Mouse (Mus musculus) CD8-positive naive resting alpha-beta T cell, adult 2 months (primary cell): Measurements from ENCODE around the gene Gm1113.

Experiments used
- DNase-seq, 2 experiments: peaks; one replicate each; pipeline ENCODE4 v3.0.0; 2022; ENCODE audit warnings: low read depth in 2 of 2, low spot score in 2 of 2

Gene Gm1113

DNA sequence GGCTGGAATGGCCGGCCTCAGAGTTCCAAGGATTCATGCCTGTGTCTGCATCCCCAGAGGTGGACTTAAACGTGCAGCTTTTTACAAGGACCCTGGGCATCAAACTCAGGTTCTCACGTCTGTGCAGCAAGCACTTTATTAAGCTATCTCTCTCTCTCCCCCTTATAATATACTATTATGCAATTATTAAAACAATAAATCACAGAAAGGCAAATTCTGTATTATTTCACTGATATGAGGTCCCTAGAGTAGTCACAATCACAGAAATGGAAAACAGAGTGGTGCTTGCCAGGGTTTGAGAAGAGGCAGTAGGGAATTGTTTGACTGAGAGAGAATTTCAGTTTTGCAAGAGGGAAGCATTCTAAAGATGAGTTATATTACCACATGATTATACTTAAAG lies 11.1 kb upstream of the Gm1113 start:
- DNase-seq: no peak

DNA sequence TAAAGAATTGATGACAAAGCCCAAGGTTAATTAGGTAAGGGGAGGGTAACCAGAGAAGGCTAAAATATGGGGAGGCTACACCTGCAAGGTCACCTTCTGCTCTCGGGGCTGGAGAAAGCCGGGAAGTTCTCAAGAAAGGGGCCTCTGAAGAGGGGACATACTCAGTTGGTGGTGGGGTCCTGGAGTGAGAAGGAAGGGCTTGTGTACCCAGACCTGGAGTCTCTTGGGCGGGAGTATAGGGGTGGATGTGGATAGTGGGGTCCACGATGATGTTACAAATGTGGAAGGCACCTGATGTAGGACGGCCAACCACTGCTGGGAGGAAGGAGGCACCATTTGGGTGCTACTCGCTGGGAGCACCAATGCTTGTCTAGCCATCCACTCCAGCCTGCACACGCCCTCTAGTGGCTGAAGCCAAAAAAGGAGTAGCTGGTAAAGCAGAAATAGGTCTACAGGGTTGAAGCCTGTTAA lies 5.9 kb upstream of the Gm1113 start:
- peak; percentile 46 to 50 for DNase-seq

DNA sequence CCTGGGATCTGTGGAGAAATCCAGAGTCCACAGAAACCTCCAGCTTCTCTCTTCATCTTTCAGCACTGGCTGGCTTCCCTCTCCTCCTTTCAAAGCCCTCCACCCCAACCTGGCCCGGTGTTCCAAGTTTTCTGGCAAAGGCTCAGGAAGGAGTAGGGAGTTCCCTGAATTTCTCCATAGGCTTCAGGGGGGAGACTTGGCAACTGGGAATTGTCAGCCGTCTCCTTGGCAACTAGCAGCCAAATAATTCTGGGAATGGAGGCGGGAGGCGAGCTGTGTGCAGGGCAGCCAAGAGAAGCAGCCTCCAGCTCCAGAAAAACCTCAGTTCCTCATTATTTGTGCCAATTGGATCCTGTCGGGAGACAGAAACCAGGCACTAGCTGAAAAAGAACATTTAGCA lies 5.5 kb upstream of the Gm1113 start:
- no peak for DNase-seq

DNA sequence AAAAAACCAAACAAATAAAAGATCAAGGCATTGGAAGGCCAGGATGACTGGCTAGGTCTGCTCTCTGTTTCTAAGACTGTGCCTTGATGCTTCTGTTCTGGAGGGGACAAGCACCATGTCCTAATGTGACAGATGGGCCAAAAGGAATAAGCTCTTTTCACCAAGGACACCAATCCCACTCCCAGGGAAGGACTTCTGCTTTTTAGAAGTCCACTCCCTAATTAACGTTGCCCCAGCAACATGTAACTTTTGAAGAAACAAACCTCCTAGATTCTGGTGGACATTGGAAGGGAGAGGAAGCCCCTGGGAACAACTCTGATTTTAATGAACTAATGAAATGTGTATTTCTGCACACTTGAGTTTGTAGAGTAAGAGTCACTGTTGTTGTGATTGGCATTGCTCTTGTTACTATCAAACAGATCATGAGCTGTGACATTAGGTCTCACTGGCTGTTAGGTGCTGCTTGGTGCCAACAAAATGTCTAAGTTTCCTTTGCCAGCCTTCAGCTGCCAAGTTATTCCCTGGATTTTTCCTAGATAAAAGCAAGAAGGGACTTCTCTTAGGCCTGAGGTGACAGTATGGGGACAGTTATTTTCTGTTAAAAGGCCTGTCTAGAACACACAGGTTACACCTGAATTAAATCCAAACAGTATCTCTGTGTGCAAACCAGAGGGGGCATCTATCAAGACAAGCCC lies 4.9 kb upstream of the Gm1113 start:
- DNase-seq: no peak

DNA sequence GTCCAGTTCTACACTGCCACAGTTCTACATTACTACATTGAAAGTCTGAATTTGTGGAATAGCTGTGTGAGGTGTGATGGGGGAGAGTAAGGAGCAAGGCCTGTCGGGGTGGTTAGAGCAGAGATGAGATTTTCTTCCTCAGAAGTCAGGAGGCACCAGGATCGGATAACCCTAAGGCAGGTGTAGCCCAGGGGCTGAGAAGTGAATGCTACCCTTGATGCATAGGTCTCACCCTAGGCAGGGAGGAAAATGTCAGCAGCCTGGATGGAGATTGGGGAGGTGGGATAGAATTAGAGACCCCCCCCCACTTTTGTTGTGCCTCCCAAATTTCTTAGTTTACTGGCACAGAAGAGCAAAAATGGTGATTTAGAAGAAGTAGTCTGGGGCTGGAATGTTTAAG lies 4.2 kb upstream of the Gm1113 start:
- DNase-seq: no peak

DNA sequence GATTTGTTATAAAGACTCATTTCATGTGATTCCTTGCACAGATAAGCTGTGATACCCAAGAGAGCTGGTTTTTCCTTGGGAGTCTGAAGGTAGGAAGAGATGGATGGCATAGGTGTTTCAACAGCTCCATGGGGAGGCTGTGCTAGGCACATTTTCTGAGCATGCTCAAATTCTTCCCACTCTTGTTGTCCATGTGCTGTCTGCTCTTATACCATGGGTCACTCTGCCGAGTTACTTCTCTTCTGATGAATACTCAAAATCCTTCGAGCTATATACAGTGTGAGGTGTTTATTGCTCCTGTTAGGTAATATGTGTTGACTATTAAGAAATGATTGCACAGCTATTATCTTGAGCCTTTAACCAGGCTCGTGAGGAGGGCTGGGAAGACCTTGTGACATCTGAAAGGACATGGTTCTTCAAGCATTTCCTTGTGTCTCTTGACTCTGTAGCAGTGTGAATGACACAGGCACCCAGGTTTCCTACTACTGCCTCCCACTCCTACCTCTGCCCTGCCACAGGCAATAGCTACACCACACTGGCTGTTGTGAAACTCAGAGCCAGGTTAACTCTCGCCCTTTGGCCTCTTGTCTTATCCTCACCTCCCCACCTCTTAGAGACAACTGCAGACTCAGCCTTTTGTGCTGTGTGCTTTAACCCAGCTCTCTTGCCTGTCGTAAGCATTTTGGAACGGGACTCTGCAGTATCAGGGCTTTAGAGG lies 2.7 kb upstream of the Gm1113 start:
- DNase-seq: no peak

DNA sequence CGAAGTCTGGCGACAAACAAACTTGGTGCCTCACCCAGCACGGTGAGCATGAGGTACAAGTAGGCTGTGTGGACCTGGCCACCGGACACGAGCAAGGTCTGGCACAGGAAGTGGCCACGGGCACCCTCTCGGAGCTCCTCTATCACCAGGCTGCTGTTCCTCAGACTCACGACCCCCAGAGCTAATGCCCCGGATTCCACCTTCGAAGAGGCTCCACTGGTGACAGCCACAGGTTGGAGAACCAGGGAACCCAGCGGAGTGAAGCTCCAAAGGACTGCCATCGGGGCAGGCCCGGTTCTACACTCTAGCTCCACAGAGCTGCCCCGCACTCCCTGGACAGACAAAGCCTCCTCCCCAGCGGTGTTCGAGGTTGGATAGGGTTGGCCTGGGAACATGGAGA lies 1.4 kb downstream of the Gm1113 start:
- DNase-seq: no peak

DNA sequence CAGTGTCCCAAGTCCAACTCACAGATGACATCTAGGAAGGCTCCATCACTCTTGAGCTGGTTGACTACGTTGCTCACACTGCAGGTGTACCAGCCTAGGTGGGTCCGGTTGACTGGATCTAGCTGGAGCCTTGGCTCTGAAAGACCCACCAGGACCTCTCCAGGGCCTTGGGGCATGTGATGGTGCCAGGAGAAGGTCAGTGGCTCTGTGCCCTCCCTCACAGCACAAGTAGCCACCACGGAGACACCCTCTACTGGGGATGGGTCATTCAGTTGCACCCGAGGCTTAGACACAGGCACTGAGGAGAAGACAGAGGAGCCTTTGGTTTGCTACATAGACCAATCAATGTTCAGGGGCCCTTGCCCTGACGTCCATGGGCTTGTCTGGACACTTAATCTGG lies 1.9 kb downstream of the Gm1113 start:
- DNase-seq: no peak

DNA sequence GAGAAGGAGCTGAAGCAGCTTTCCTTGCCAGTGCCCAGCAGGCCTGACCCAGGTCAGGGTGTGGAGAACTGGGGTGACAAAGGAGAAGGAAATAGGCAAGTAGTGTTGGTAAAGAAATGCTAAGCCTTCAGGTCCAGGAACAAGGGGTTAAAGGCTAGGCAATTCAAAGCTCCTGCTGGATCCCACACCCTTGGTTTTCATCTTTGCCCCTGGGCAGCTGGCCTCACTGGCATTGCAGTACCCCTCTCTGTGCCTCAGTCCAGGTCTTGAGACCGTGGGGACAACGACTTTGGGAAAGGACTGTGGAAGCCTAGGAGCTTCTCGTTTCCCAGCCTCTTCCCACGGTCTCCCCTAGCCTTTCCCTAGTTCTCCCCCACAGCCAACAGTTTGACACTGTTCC lies 4.2 kb downstream of the Gm1113 start:
- no peak for DNase-seq

DNA sequence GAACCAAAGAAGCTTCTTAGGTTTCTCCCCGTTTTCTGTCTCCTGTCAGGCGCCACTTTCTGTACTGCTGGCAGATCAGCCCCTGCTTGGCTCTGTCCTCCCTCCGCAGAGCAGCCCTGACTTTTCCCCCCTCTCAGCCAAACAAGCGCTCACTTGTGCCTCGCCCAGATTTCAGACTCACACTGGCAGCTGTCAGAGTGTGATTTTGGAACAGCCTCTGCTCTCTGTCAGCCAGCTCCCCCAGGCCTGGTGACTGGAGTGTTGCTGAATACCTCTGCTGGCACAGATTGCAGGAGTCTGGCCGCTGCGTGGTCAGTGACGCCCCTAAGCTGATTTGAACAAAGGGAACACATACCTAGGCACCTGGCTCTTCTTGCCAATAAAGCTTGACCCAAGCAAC lies 9.8 kb downstream of the Gm1113 start:
- DNase-seq: no peak

DNA sequence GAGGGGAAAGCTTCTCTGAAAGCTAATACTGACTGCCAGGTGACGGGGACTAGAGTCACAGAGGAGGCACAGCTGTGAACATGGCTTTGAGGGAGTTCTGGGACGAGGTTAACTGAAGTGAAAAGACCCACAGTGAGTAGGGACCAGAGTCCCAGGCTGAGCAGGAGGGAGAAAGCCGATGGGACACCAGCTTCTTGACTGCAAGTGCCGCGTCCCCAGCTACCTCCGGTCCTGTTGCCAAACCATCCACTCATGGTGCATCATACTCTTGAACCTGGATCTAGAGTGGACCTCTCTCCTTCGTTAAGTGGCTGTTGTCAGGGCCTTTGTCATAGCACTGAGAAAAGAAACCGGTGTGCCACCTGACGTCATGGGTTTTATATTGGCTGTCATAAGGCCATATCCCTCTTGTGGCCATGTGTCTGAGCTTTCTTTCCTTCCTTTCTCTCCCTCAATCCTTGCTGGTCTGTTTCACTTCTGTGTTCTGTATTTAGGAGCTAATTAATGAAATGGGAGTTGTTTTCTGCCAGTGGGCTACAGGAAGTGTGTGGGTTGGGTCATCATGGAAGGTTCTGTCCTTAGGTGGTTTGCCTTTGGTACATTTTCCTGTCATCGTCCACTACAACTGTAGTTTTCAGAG lies 15.6 kb downstream of the Gm1113 start:
- DNase-seq: no peak

DNA sequence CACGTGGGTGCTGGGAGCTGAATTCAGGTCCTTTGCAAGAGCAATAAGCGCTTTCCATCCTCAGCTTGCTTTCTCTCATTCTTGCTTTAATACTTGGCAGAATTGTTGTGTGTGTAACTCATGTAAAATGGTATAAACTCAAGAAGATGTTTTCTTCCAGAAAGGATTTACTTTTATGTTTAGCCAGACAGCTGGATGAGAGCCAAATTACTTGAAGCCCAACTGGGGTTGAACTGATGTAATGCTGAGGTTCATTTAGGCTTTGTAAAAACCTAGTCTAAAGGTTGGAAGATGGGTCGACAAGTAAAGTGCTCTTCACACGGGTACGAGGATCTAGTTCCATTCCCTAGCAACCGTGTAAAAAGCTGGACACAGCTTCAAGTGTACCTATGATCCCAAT lies 18.1 kb downstream of the Gm1113 start:
- no peak for DNase-seq

DNA sequence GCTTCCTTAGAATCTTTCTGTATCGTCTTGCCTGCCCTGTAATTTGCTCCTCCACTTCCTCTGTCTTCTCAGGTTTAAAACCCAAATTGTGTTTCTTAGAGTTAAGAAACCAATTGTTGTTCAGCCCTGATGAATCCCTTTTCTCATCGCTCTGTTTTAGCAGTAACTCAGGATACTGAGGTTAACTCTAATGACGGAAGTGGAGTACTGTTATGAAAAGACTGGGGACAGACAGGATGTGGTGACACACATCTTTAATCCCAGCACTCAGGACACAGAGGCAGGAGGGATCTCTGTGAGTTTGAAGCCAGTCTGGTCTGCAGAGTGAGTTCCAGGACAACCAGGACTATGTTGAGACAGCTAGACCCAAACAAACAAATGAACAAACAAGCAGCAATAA lies 22.6 kb downstream of the Gm1113 start:
- no peak for DNase-seq

DNA sequence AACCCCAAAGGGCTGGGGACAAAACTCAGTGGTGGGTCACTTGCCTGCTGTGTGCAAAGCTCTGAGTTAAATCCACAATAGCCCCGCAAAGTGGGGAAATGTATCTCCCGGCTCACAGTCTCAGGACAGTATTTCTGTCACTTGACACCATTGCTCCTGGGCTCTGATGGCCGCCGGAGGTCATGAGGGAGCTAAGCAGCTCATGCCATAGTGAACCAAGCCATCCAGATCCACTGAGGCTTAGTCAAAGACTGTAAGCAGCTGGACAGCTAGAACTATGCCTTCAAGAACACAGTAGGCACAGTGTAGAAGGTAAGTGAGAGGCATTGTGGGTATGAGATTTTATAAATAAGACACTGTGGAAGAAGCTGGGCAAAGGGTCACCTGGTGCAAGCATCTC lies 23.1 kb downstream of the Gm1113 start:
- DNase-seq: no peak

DNA sequence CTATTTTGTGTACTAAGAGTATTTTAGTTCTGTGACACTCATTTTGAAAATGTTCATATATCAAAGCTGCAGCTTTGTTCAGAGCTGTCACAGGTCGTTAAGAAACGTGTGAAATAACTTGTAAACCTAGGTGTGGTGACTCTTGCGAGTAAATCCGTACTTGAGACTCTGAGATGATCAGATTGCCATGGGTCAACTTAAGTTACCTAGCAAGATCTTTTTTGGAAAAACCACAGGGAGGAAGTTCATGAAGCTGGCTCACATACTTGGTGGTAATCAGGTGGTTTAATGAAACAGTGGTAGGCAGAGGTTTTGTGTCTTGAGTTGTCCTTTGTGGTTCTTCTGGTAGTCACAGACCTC lies 24.4 kb downstream of the Gm1113 start:
- DNase-seq: no peak

DNA sequence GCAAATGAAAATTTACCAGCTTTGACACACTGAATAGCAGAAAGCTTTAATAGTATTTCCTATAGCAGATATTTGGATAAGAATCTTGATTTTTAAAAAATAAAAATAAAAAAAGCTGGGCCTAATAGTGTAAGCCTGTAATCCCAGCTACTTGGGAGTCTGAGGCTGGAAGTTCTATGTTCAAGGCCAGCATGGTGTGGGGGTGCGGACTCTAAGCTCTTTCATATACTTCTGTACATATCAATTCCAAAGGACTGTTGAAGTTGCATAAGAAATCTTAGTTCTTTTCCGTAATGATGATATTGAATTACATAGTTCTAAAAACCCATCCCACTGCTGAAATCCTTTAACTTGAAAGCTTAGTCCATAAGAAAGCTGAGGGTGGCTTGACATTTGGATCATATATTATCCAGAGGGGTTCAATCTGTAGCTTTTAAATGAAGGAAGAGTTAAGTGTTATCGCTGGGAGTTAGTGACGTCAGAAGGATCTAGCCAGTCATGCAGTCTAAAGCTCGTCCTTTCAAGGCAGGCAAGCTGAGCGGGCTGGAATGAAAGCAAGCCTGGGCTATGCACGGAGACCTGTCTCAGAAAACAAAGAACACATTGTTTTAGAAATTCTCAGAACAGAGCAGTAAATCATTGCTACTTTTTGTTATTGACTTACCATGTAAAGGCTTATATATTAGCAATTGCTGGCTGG lies 24.9 kb downstream of the Gm1113 start:
- DNase-seq: no peak

DNA sequence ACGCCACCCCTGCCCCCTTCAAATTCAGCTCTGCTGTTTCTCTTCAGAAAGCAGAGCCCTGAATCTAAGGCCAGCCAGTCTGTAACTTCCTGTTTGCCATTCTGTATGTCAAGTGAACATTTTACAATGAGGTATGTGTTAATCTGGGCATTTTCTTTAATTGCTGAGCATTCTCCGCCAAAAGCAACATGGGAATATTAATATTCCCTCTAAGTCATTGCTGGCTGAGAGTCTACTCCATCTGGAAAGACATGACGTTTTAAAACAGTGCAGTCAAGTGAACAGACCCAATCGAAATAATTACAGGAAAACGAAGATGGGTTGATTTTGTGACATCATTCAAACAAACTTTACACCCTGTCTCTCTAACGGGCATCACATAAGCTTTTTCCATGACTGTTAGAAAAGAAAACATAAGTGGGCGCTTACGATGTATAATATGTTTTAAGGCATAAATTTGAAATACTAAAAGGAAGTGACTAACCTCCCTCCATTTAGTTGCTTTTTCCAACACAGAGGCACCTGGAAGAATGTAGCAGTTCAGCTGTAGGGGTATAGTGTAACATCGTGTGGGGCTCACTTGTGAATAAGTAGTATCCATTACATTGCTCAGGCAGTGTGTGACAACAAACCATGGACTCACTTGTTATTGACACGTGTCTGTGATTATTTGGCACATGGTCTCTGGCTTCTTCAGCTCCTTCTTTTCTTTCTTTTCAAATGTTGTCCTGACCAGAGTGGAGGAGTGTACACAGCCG lies 26.8 kb downstream of the Gm1113 start:
- no peak for DNase-seq

DNA sequence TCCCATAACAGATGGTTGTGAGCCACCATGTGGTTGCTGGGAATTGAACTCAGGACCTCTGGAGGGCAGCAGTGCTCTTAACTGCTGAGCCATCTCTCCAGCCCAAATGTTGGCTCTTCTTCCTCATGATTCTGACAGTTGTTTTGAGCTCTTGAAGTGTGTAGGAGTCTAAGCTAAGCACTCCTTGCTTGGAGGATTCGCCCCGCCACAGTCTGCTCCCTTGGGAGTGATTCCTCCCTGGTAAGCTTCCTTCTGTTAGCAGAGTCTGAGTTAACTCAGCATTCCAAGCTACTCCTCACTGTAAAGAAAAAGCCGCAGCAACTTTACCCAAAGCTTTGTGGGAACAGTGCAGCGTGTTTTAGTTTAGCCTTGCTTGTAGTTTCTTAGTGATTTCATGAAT lies 29.6 kb downstream of the Gm1113 start:
- DNase-seq: no peak

DNA sequence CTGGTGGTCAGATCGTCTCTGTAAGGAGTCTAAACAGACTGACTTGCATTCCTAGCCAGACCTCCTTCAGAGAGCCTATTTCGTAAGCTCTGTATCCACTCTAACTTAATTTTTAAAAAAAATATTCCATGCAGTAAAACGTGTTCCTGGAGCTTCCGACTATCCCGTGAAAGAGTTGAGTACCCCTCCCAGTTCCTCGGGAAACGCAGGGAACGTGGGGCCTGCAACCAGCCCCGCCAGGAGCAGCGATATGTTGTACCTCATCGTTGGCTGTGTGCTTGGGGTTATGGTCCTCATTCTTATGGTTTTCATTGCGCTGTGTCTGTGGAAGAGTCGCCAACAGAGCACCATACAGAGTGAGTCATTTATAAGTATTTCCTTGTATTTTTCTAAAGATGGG lies 31.5 kb downstream of the Gm1113 start:
- no peak for DNase-seq

DNA sequence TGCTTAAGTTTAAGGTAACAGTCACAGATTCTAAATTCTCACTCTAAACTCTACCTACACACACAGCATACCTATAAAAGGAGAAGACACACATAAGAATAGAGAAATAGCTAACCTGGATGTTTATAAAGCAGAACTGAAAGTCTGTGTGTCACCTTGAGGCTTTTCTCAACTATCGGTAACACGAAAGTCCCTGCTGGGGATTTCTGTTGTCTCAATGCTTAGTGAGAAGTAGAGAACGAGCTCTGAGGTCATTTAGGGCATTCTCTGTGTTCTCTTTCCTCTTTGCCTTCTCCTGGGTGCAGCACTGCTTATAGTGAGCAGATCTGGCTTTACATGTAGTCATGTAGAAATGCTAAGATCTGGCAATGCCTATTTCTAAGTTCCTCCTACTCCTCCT lies 34.1 kb downstream of the Gm1113 start:
- no peak for DNase-seq
